Mouse (Mus musculus) E14TG2a.4 (cell line): ENCODE measurements around the gene Hexim2.

ENCODE experiments used
- H3K27me3 ChIP-seq: 2 replicates; pipeline ENCODE4 v1.6.1; 2014; ENCODE audit warnings: low read length, control low read depth; ENCODE audit not compliant: insufficient read depth
- H3K36me3 ChIP-seq: 2 replicates; pipeline ENCODE4 v1.6.1; 2014; ENCODE audit warnings: low read length, control low read depth; ENCODE audit not compliant: insufficient read depth
- H3K4me1 ChIP-seq: replicated peaks from 2 replicates; pipeline ENCODE4 v1.6.1; 2014; ENCODE audit warnings: low read depth, low read length, control low read depth
- H3K4me3 ChIP-seq: replicated peaks from 2 replicates; pipeline ENCODE4 v1.5.1; 2014; ENCODE audit warnings: mild to moderate bottlenecking, low read length
- H3K9me3 ChIP-seq: 2 replicates; pipeline ENCODE4 v1.6.1; 2014; ENCODE audit warnings: low read length, control low read depth
- CTCF ChIP-seq: conservative IDR thresholded peaks from 2 replicates; pipeline ENCODE4 v1.5.1; 2014; ENCODE audit warnings: low read length
- NANOG ChIP-seq: IDR thresholded peaks from 2 replicates; pipeline ENCODE4 v1.6.1; 2014; ENCODE audit warnings: borderline replicate concordance, low read length, mixed read lengths
- POU5F1 ChIP-seq: IDR thresholded peaks from 2 replicates; pipeline ENCODE4 v1.6.1; 2014; ENCODE audit warnings: low read length, borderline replicate concordance

The Hexim2 gene

GRCm38 (mm10) chr11:103172392-103173040 is 40.3 kb downstream of the Hexim2 start:
- Histone ChIP-seq H3K4me3 (no peak overlapping the region), H3K4me1 (peaks cover 68% of the 10 kb centered on the region), H3K9me3 (no peaks in the 10 kb centered on the region), H3K36me3 (no peaks in the 10 kb centered on the region), H3K27me3 (peaks cover 51% of the 10 kb centered on the region)
- TF ChIP-seq POU5F1 (no peak), NANOG (no peak), CTCF (no peak)

DNA sequence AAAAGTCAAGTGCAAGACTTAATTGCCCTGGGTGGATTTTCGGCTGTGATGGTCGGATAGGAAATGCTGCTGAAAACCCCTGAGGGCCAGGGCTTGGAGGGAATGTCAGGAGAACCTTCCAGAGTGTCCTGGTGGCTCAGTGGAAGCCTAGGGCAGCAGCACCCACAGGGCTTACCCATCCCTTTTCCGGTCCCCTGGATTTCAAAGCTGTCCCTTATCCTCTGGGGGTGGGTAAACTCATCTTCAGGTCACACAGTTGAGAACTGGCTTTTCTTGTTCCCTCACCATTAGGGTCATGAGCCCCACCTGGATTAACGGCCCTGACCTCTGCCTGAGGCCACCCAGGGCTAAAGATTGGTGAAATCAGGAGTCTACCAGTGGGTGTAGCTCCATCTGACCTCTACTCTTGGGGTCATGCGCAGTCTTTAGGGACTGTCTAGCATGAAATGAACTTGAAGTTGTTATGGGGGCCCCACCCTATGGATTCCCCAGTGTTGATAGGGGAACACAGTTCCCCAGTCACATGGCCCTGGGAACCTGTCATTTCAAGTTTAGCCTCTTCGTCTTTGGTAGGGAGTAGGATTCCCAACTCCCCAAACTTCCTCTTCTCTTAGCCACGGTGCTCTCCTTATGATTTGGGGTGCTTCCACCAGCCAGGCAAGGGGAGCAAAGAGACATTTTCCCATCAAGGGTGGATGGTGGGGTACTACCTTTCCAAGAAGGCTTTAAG is 41.0 kb downstream of the Hexim2 start:
- TF ChIP-seq CTCF (no peak), NANOG (no peak), POU5F1 (no peak)
- Histone ChIP-seq H3K27me3 (peaks cover 50% of the 10 kb centered on the region), H3K9me3 (no peaks in the 10 kb centered on the region), H3K36me3 (no peaks in the 10 kb centered on the region), H3K4me1 (peaks cover 75% of the 10 kb centered on the region), H3K4me3 (no peak overlapping the region)

GRCm38 (mm10) chr11:103173771-103174344 is 41.6 kb downstream of the Hexim2 start:
- Histone ChIP-seq H3K4me1 (peaks cover 81% of the 10 kb centered on the region), H3K4me3 (no peak overlapping the region), H3K27me3 (peaks cover 50% of the 10 kb centered on the region), H3K9me3 (no peaks in the 10 kb centered on the region), H3K36me3 (no peaks in the 10 kb centered on the region)
- TF ChIP-seq POU5F1 (no peak), CTCF (no peak), NANOG (no peak)

- H3K36me3 ChIP-seq = no peaks in the 10 kb centered on the region
- H3K4me1 ChIP-seq = peaks cover 83% of the 10 kb centered on the region
- TF ChIP-seq POU5F1 = no peak
- TF ChIP-seq NANOG = no peak
- TF ChIP-seq CTCF = no peak
- peaks cover 44% of the 10 kb centered on the region for H3K27me3 ChIP-seq
- H3K4me3 ChIP-seq = no peak overlapping the region
- H3K9me3 ChIP-seq = no peaks in the 10 kb centered on the region
Observed at GRCm38 (mm10) chr11:103174411-103174832, 42.2 kb downstream of the Hexim2 start.

DNA sequence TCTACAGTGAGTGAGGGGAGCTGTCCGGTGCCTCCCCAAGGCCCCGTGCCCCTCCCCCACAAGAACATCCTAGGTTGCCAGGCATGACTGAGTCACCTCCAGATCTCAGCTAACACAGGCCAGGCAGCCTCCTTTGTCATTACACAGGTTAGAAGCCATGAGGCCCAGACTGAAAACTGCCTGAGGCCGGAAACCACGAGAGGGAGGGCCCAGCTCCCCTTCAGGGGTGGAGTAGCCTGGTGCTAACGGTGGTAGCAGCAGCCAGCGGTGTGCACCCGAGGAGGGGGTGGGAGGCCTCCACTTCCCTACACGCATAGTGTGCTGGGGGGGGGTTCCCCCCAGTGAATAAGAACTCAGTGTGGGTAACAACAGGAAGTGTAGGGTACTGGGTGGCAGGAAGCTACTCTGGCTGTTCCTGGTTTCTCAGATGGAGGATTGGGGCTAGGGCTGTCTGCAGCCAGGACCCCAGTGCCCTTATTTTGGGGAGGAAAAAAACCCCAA is 42.7 kb downstream of the Hexim2 start:
- H3K4me1 ChIP-seq = peaks cover 83% of the 10 kb centered on the region
- peak overlapping the region; percentile 20; the same call in 1 of the 2 replicates for H3K4me3 ChIP-seq
- TF ChIP-seq NANOG = no peak
- no peak for TF ChIP-seq POU5F1
- TF ChIP-seq CTCF = no peak
- no peaks in the 10 kb centered on the region for H3K9me3 ChIP-seq
- H3K27me3 ChIP-seq = peaks cover 40% of the 10 kb centered on the region
- no peaks in the 10 kb centered on the region for H3K36me3 ChIP-seq

DNA sequence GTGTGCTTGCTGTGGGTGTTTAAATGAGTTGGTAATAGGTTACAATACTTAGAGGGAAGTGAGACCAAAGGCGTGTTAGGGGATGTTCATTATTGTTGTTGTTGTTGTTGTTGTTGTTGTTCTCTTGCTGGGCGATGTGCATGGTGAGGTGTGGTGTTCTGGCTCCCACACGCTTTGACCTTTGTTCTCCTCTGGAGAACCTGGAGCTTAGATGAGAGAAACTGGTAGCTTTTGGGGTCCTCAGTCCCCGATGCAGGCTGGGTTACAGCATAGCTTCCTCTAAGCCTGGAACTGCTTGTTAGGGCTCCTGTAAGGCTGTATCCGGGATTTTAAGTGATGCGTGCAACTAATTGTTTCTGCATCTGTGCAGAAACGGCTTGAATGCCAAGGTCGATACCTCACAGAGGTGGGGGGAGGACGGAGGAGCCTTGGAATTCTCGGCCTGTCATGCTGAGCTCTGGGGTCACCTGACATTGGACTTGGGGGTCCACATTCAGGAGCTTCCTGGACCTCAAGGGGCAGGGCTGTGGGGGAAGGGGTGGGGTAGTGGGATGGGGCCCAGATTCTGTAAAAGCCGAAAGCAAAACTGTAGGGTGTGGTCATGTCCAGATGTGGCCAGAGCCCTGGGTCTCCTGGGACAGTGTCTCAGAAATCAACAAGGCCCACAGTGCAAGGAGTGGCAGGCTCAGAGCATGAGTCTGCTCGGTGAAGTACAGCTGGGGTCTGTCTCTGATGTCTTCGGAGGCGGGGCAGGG is 43.6 kb downstream of the Hexim2 start:
- TF ChIP-seq CTCF = no peak
- no peak for TF ChIP-seq POU5F1
- TF ChIP-seq NANOG = no peak
- Histone ChIP-seq H3K9me3 (no peaks in the 10 kb centered on the region), H3K27me3 (peaks cover 40% of the 10 kb centered on the region), H3K4me1 (peaks cover 78% of the 10 kb centered on the region), H3K36me3 (no peaks in the 10 kb centered on the region), H3K4me3 (0 out of 2 replicates have a peak overlapping the region, but pooled peaks have one; percentile 7)

DNA sequence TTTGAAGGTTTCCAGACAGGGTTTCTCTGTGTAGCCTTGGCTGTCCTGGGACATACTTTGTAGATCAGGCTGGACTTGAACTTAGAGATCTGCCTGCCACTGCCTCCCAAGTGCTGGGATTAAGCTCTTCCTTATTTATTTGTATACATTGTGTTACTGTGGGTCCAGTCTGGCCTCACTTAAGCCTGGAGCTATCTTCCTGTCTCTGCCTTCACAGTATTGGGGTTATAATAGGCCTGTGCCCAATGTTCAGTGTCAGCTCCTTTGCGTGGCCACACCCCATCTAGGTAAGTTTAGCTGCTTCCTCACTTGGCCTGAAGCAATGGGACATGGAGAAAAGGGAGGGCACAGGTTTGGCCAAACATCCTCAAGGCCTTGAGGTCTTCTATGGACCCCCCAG is 44.3 kb downstream of the Hexim2 start:
- H3K27me3 ChIP-seq = peaks cover 33% of the 10 kb centered on the region
- no peaks in the 10 kb centered on the region for H3K9me3 ChIP-seq
- no peak overlapping the region for H3K4me3 ChIP-seq
- no peaks in the 10 kb centered on the region for H3K36me3 ChIP-seq
- no peak for TF ChIP-seq POU5F1
- no peak for TF ChIP-seq CTCF
- TF ChIP-seq NANOG = no peak
- peaks cover 75% of the 10 kb centered on the region for H3K4me1 ChIP-seq

GRCm38 (mm10) chr11:103177216-103177615 is 45.0 kb downstream of the Hexim2 start:
- no peak overlapping the region for H3K4me3 ChIP-seq
- peaks cover 26% of the 10 kb centered on the region for H3K27me3 ChIP-seq
- H3K9me3 ChIP-seq = no peaks in the 10 kb centered on the region
- H3K36me3 ChIP-seq = no peaks in the 10 kb centered on the region
- H3K4me1 ChIP-seq = peaks cover 73% of the 10 kb centered on the region
- no peak for TF ChIP-seq CTCF
- TF ChIP-seq POU5F1 = no peak
- TF ChIP-seq NANOG = no peak
